Mouse (Mus musculus) forebrain, embryonic 14.5 days (tissue): ENCODE measurements around the gene Gpr21. TPM values are rescaled to one million over a fixed set of nuclear protein-coding genes. Genes with fewer than 3 reads are reported as not detected.

Source experiments
- ATAC-seq: fragments of 200-750 bp; cut with Nextera tagmentation; 2 replicates; pipeline ENCODE4 v1.8.0; 2017; ENCODE audit warnings: mild to moderate bottlenecking, moderate library complexity
- DNase-seq: peaks from one replicate; pipeline ENCODE4 v3.0.0-alpha.2; 2015; ENCODE audit warnings: low spot score
- H3K27ac ChIP-seq: fragments of 300-500 bp; sonication (generic); 2 replicates; pipeline ENCODE4 v1.5.1; 2014; ENCODE audit warnings: low read depth, mild to moderate bottlenecking, control low read depth, low read length, moderate library complexity
- H3K27me3 ChIP-seq: fragments of 300-500 bp; sonication (generic); replicated peaks from 2 replicates; pipeline ENCODE4 v1.6.1; 2014; ENCODE audit warnings: low read length, control low read depth, mixed read lengths; ENCODE audit not compliant: control insufficient read depth, insufficient read depth
- H3K36me3 ChIP-seq: fragments of 300-500 bp; sonication (generic); 2 replicates; pipeline ENCODE4 v1.6.1; 2014; ENCODE audit warnings: low read length, control low read depth; ENCODE audit not compliant: control insufficient read depth, insufficient read depth
- H3K4me1 ChIP-seq: fragments of 300-500 bp; sonication (generic); 2 replicates; pipeline ENCODE4 v1.6.1; 2014; ENCODE audit warnings: antibody characterized with exemption, low read length, control low read depth; ENCODE audit not compliant: control insufficient read depth, insufficient read depth
- H3K4me2 ChIP-seq: fragments of 300-500 bp; sonication (generic); 2 replicates; pipeline ENCODE4 v1.6.1; 2014; ENCODE audit warnings: mild to moderate bottlenecking, control low read depth, low read length
- H3K4me3 ChIP-seq: fragments of 300-500 bp; sonication (generic); 2 replicates; pipeline ENCODE4 v1.5.1; 2014; ENCODE audit warnings: low read depth, low read length, control low read depth
- H3K9ac ChIP-seq: fragments of 300-500 bp; sonication (generic); 2 replicates; pipeline ENCODE4 v1.6.1; 2014; ENCODE audit warnings: mild to moderate bottlenecking, low read length, control low read depth, moderate library complexity
- H3K9me3 ChIP-seq: fragments of 300-500 bp; sonication (generic); replicated peaks from 2 replicates; pipeline ENCODE4 v1.6.1; 2016; ENCODE audit warnings: low read length, control low read depth, mixed read lengths; ENCODE audit not compliant: control insufficient read depth
- WGBS: fragments of 180-500 bp; shearing (Covaris S2); extraction: QIAGEN DNeasy Blood & Tissue Kit; methylation state at CpG from one replicate; pipeline ENCODE4 v1.1.7; 2014; 5-methylcytosine and 5-hydroxymethylcytosine counted together
- polyA plus RNA-seq: library from polyadenylated mRNA; unstranded; fragments of >200 nt; fragmentation: Nextera tagmentation; extraction: Ambion mirVana; gene quantifications from 2 replicates; pipeline ENCODE4 v1.2.1, GENCODE M21; 2014

The Gpr21 gene
- polyA plus RNA-seq, 1 experiment from 2014 or later: 20.4 TPM

DNA sequence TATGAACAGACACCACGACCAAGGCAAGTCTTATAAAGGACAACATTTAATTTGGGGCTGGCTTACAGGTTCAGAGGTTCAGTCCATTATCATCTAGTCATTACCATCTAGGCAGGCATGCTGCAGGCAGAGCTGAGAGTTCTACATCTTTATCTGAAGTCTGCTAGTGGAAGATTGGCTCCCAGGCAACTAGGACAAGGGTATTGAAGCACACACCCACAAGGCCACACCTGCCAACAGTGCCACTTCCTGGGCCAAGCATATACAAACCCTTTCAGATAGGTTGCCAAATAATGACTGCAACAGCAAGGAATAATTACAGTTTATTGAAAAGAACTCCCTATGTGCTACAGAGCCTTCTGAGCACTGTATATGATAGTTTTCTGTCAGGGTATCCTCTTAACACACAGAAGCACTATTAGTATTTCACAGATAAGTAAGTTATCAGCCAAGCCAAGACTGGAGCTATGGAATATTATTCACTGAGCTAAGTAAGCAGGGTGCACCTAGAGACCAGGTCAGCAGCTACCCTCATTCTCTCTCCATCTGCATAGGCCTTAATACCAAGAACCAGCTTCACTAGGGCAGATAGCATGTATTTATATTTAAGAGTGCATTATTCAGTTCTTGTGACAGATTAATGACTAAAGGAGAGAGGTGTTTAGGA, 33.3 kb downstream of the Gpr21 start:
- Histone ChIP-seq H3K4me3 (no peak overlapping the region), H3K4me2 (no peak overlapping the region), H3K4me1 (no peaks in the 10 kb centered on the region), H3K27me3 (no peaks in the 10 kb centered on the region), H3K9ac (no peak overlapping the region), H3K36me3 (peaks cover 74% of the 10 kb centered on the region), H3K9me3 (no peaks in the 10 kb centered on the region), H3K27ac (no peak overlapping the region)
- WGBS: 86% methylated on average over 1 of the region's 1 CpGs
- ATAC-seq (no peak), DNase-seq (no peak)

DNA sequence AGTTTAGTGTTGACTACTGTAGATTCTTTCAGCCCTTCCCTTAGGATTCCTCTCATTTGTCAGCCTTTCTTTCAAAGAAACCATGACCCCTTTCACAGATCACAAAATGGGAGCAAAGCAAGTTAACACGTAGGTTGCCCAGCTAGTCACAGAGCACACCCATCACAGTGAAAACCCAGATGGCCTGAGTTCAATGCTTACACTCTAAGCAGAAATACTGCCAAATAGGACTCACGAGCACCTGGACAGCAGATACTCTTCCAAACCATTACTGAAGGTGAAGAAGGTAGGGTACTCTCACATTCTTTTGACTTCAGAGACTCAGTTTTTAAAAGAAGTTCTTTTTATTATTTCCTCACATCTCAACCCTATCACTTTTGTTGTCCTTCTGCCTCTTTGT, 40.2 kb downstream of the Gpr21 start:
- H3K9me3 ChIP-seq: no peaks in the 10 kb centered on the region
- no peak overlapping the region for H3K4me2 ChIP-seq
- ATAC-seq (no peak), DNase-seq (no peak)
- H3K36me3 ChIP-seq: peaks cover 89% of the 10 kb centered on the region
- no peak overlapping the region for H3K4me3 ChIP-seq
- no peaks in the 10 kb centered on the region for H3K4me1 ChIP-seq
- 89% methylated on average over 2 of the region's 2 CpGs for WGBS
- H3K27me3 ChIP-seq: no peaks in the 10 kb centered on the region
- no peak overlapping the region for H3K27ac ChIP-seq
- H3K9ac ChIP-seq: no peak overlapping the region

DNA sequence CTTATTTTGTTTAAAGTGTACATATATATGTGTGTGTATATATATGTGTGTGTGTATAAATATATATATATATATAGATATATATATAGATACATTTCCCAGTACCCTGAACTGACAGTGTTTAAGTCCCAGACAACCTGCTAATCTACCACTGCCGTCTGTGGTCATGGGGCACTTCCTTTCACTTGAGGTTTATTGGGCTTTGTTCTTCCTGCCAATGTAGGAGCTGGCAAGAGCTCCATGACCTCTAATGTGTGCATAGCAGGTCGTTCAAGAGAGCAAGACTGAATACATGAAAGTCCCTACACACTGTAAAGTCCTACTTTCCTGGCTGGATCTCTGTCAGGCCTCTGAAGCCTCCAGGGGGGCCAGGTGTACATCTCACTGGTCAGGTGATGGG, 49.4 kb downstream of the Gpr21 start:
- ATAC-seq (no peak), DNase-seq (no peak)
- WGBS: 83% methylated on average over 2 of the region's 2 CpGs
- no peak overlapping the region for H3K9ac ChIP-seq
- peaks cover 83% of the 10 kb centered on the region for H3K36me3 ChIP-seq
- no peak overlapping the region for H3K27ac ChIP-seq
- no peak overlapping the region for H3K4me3 ChIP-seq
- no peaks in the 10 kb centered on the region for H3K9me3 ChIP-seq
- H3K27me3 ChIP-seq: no peaks in the 10 kb centered on the region
- H3K4me1 ChIP-seq: no peaks in the 10 kb centered on the region
- H3K4me2 ChIP-seq: no peak overlapping the region

DNA sequence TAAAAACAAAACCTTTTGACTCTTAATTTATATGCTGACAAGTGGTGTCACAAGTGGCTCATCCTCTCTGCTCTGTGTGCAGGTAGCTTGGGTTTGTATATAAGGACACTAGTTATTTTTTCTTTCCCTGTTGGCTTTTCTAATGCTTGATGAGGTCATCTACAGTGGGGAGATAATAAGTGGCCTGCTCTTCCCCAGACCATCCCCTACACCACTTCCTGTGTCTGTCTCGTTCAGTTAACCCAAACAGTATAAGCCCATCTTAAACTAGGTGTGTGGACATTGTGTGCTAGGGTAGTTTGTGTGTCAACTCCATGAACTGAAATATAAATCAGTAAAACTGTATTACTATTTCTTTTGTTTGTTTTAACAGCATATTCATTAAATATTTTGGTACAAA, 49.9 kb downstream of the Gpr21 start:
- Histone ChIP-seq H3K36me3 (peaks cover 78% of the 10 kb centered on the region), H3K4me1 (no peaks in the 10 kb centered on the region), H3K4me2 (no peak overlapping the region), H3K27ac (no peak overlapping the region), H3K27me3 (no peaks in the 10 kb centered on the region), H3K4me3 (no peak overlapping the region), H3K9me3 (no peaks in the 10 kb centered on the region), H3K9ac (no peak overlapping the region)
- no peak for ATAC-seq
- DNase-seq: no peak
- 82% methylated on average over 1 of the region's 1 CpGs for WGBS

DNA sequence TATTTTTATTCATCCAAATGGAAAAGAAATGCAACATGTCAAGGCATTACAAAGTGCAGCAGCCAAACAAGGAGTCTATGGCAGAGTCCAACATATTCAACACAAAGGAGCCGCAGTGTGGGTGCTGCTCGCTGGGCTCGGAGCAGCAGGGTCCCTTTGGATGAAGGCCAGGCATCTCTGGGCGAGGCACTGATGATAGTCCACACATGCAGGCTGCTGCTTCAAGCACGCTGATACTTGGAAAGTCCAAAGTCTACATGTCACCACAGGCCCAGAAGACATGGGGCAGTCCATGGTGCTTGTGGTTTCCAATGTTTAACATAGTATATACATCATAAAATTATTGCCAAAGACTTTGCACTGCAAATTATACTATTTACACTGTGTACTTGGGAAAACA, 53.8 kb downstream of the Gpr21 start:
- Histone ChIP-seq H3K27ac (no peak overlapping the region), H3K4me1 (no peaks in the 10 kb centered on the region), H3K27me3 (no peaks in the 10 kb centered on the region), H3K9ac (no peak overlapping the region), H3K9me3 (no peaks in the 10 kb centered on the region), H3K4me3 (no peak overlapping the region), H3K4me2 (no peak overlapping the region), H3K36me3 (peaks cover 59% of the 10 kb centered on the region)
- ATAC-seq (no peak), DNase-seq (peak; percentile 31)
- WGBS: 75% methylated on average over 5 of the region's 5 CpGs

Other genes with a start within 250 kb of the Gpr21 start
- gene Olfr368, start 189.8 kb upstream of the Gpr21 start, polyA plus RNA-seq: not detected in 2 replicates
- 81.9 and 84.5 TPM in 2 replicates for gene Pdcl, start 157.0 kb upstream of the Gpr21 start, polyA plus RNA-seq
- gene Rc3h2, start 93.4 kb upstream of the Gpr21 start, polyA plus RNA-seq: 19.2 and 24.9 TPM in 2 replicates
- 8.5 and 8.7 TPM in 2 replicates for gene Zbtb26, start 73.2 kb upstream of the Gpr21 start, polyA plus RNA-seq
- 10.5 and 11.4 TPM in 2 replicates for gene Zbtb6, start 73.2 kb upstream of the Gpr21 start, polyA plus RNA-seq
- gene Rabgap1, start 73.1 kb upstream of the Gpr21 start, polyA plus RNA-seq: 69.6 and 85.6 TPM in 2 replicates
- gene Strbp, start 187.5 kb downstream of the Gpr21 start, polyA plus RNA-seq: 114 and 133 TPM in 2 replicates